30 mouse cellular contexts compared by ENCODE assay signal in the genomic region with DNA sequence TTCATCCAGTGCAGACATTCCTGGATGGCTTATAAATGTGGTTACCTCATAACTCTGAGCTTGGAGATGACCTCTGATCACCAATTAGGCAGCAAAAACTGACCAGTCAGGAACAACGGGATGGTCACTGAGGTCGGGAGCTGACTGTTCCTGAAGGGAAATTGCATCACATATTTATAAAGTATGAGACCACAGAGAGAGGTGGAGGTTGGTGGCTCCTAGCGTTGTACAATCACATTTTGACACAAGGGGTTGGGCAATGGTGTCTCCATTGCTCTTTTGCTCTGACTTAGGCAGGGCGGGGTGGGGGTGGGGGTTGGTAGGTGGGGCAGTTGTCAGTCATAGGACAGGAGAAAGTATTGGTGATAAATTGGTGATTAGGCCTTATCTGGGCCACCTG. TPM values are rescaled to one million over a fixed set of nuclear protein-coding genes. Genes with fewer than 3 reads are reported as not detected.
DNase-seq lines count a peak whose midpoint lies in the region; ATAC-seq lines count a peak whose summit lies in the region.
"Had no signal": no experiment of that assay in that cellular context is flagged by ENCODE, and none has a peak within 500 bp of the region (broad histone marks: within the 10 kb centered on the region; RNA-seq: fewer than 3 reads in every experiment).

No protein-coding gene starts in this region.

- no peaks in the 10 kb centered on the region for H3K36me3 ChIP-seq in heart, embryonic 10.5 days
- H3K36me3 ChIP-seq: embryonic facial prominence, embryonic 13.5 days; heart, embryonic 13.5 days; hindbrain, embryonic 13.5 days; limb, embryonic 10.5 days had no signal

- intact Hi-C loops in left cerebral cortex, postnatal 14 days (cut with DNase I), result no loop called here

- H3K4me1 ChIP-seq in heart, embryonic 10.5 days, result peaks cover 31% of the 10 kb centered on the region; the same call in 1 of the 2 replicates
- no peaks in the 10 kb centered on the region for H3K4me1 ChIP-seq in brown adipose tissue, adult 24 weeks (ENCODE audit: control insufficient read depth, insufficient read depth, insufficient read length, low read length)
- H3K4me1 ChIP-seq: hindbrain, embryonic 13.5 days; limb, embryonic 10.5 days had no signal

- H3K27ac ChIP-seq in heart, embryonic 10.5 days, result no peak overlapping the region
- peak overlapping the region; percentile 47 for H3K27ac ChIP-seq in brown adipose tissue, adult 24 weeks (replicated peaks; ENCODE audit: low read depth, low read length)
- H3K27ac ChIP-seq: embryonic facial prominence, embryonic 13.5 days; forebrain, embryonic 13.5 days; gastrocnemius, adult 2 months; heart, embryonic 13.5 days; hindbrain, embryonic 13.5 days; limb, embryonic 10.5 days had no signal

- no peaks in the 10 kb centered on the region for H3K9me3 ChIP-seq in heart, embryonic 10.5 days
- H3K9me3 ChIP-seq: embryonic facial prominence, embryonic 13.5 days; forebrain, embryonic 13.5 days; heart, embryonic 13.5 days; hindbrain, embryonic 13.5 days; limb, embryonic 10.5 days had no signal

- WGBS in heart, embryonic 10.5 days, result 69% methylated on average over 4 of the region's 4 CpGs

- ATAC-seq in monocyte, adult 5-6 weeks (replicated peaks; ENCODE audit: insufficient number of reproducible peaks, low FRiP score, low TSS enrichment, poor library complexity, severe bottlenecking), result peak; percentile 18; the same call in 1 of the 2 replicates
- ATAC-seq: CD4-positive, CD25-positive, alpha-beta regulatory T cell, adult 4 months; forebrain, embryonic 13.5 days; midbrain, embryonic 16.5 days had no signal

- no peak overlapping the region for H3K4me3 ChIP-seq in heart, embryonic 10.5 days
- H3K4me3 ChIP-seq in brown adipose tissue, adult 24 weeks (ENCODE audit: insufficient read depth, low read depth, low read length), result no peak overlapping the region
- H3K4me3 ChIP-seq: embryonic facial prominence, embryonic 13.5 days; forebrain, embryonic 13.5 days; gastrocnemius, adult 2 months; heart, embryonic 13.5 days; hindbrain, embryonic 13.5 days; limb, embryonic 10.5 days had no signal

- DNase-seq in heart, embryonic 10.5 days (ENCODE audit: low spot score), result peak; percentile 4
- DNase-seq in heart, adult 9 months (ENCODE audit: low spot score in 2 of 2), result no peak
- peak; percentile 48 for DNase-seq in lung, postnatal 36 days
- DNase-seq in lung, adult 18-20 months, result no peak
- no peak for DNase-seq in frontal cortex, adult 2 months (ENCODE audit: extremely low spot score in 1 of 2, low spot score in 1 of 2)
- no peak for DNase-seq in left cerebral cortex, postnatal 14 days (ENCODE audit: low spot score in 2 of 2)
- DNase-seq: adrenal gland, postnatal 36 days; cerebellum, adult 8-10 months; cerebellum, postnatal 36 days; embryo, embryonic 11 days; gastrocnemius, adult 2 months; heart, postnatal 14 days; kidney, adult 8-10 months; kidney, postnatal 14 days; lung, postnatal 10 days had no signal

- peaks cover 14% of the 10 kb centered on the region; the same call in 1 of the 2 replicates for H3K27me3 ChIP-seq in heart, embryonic 10.5 days (ENCODE audit: insufficient read depth, poor library complexity, severe bottlenecking)
- H3K27me3 ChIP-seq: forebrain, embryonic 13.5 days had no signal

RNA-seq across cellular contexts. Expression of a gene that starts 1.8 kb away (rescaled TPM):
- polyA plus RNA-seq in heart, embryonic 10.5 days (2016; fragmentation: Nextera tagmentation; extraction: Ambion mirVana), result 1.3 and 1.5 TPM in 2 replicates
- polyA plus RNA-seq in brown adipose tissue, adult 24 weeks (2012; ENCODE audit: insufficient read depth, insufficient read length, missing spikeins), result 3.5 and 3.6 TPM in 2 replicates
- 546 to 771 TPM (median 642 TPM) in 3 replicates for total RNA-seq in monocyte, adult 5-6 weeks (2017)
- polyA plus RNA-seq in frontal cortex, adult 2 months (2012; rRNA removed), result 1.6 and 3.2 TPM in 2 replicates
- 1 to 10 TPM in 1 of 2 experiments, under 1 TPM in 1; 0.78 to 1.3 TPM for total RNA-seq in left cerebral cortex, postnatal 14 days (2021)

RNA-seq across cellular contexts. Expression of a gene that starts 42.5 kb away (rescaled TPM):
- 0.04 and 0.30 TPM in 2 replicates for polyA plus RNA-seq in heart, embryonic 10.5 days (2016; fragmentation: Nextera tagmentation; extraction: Ambion mirVana)
- 0.79 and 2.6 TPM in 2 replicates for polyA plus RNA-seq in brown adipose tissue, adult 24 weeks (2012; ENCODE audit: insufficient read depth, insufficient read length, missing spikeins)
- total RNA-seq in monocyte, adult 5-6 weeks (2017), result 32.7 to 79.3 TPM (median 34.1 TPM) in 3 replicates
- 0.68 and 0.92 TPM in 2 replicates for polyA plus RNA-seq in frontal cortex, adult 2 months (2012; rRNA removed)
- total RNA-seq in left cerebral cortex, postnatal 14 days (2021), result under 1 TPM; 0.36 to 0.62 TPM

RNA-seq across cellular contexts. Expression of a gene that starts 53.5 kb away (rescaled TPM):
- not detected in 2 replicates for polyA plus RNA-seq in heart, embryonic 10.5 days (2016; fragmentation: Nextera tagmentation; extraction: Ambion mirVana)
- not detected in 2 replicates for polyA plus RNA-seq in brown adipose tissue, adult 24 weeks (2012; ENCODE audit: insufficient read depth, insufficient read length, missing spikeins)
- 23.8 to 42.1 TPM (median 29.4 TPM) in 3 replicates for total RNA-seq in monocyte, adult 5-6 weeks (2017)
- polyA plus RNA-seq in frontal cortex, adult 2 months (2012; rRNA removed), result 0.08 TPM in 2 replicates
- total RNA-seq in left cerebral cortex, postnatal 14 days (2021), result not detected
- total RNA-seq: ES-E14; gastrocnemius, adult 2 months; layer of hippocampus, adult 18-20 months; layer of hippocampus, postnatal 14 days; left cerebral cortex, adult 8-10 months had no signal
- polyA plus RNA-seq: forebrain, embryonic 13.5 days; hindbrain, embryonic 13.5 days; limb, embryonic 10.5 days; midbrain, embryonic 16.5 days; neural tube, embryonic 14.5 days; stomach, embryonic 14.5 days had no signal

Comparison
In these comparisons a context has a peak if more than half of its experiments do, and no peak if none do; other contexts are left out.
1. DNase-seq: peak in heart, embryonic 10.5 days (single experiment) and lung, postnatal 36 days (single experiment); none in heart, adult 9 months (0 of 2), lung, adult 18-20 months (0 of 2), frontal cortex, adult 2 months (0 of 2) and left cerebral cortex, postnatal 14 days (0 of 2).